Mouse (Mus musculus): Measurements from ENCODE around the gene Arpc4. TPM values are rescaled to one million over a fixed set of nuclear protein-coding genes. Genes with fewer than 3 reads are reported as not detected.

The Arpc4 gene
- polyA plus RNA-seq, 1 experiment from 2014 or later, result 384 TPM

GRCm38 (mm10) chr6:113416416-113416815, 38.5 kb downstream of the Arpc4 start:
- Histone ChIP-seq H3K9me3 (no peaks in the 10 kb centered on the region), H3K27ac (no peak overlapping the region), H3K4me1 (peaks cover 20% of the 10 kb centered on the region), H3K4me2 (replicated peaks) (no peak overlapping the region), H3K36me3 (peaks cover 40% of the 10 kb centered on the region), H3K27me3 (no peaks in the 10 kb centered on the region), H3K4me3 (no peak overlapping the region), H3K9ac (no peak overlapping the region)
- 80% methylated on average over 5 of the region's 5 CpGs for WGBS
- no peak for ATAC-seq (ENCODE audit: low FRiP score, low read depth)

- peak overlapping the region; percentile 94 for H3K4me2 ChIP-seq (replicated peaks)
- 11% methylated on average over 16 of the region's 16 CpGs for WGBS
- peak overlapping the region; percentile 81 for H3K9ac ChIP-seq
- peak overlapping the region; percentile 68 for H3K4me3 ChIP-seq
- no peaks in the 10 kb centered on the region for H3K27me3 ChIP-seq
- peaks cover 20% of the 10 kb centered on the region for H3K4me1 ChIP-seq
- peak; percentile 62 for ATAC-seq (ENCODE audit: low FRiP score, low read depth)
- peak overlapping the region; percentile 69; the same call in 1 of the 2 replicates for H3K27ac ChIP-seq
- no peaks in the 10 kb centered on the region for H3K9me3 ChIP-seq
- peaks cover 34% of the 10 kb centered on the region for H3K36me3 ChIP-seq
Observed at GRCm38 (mm10) chr6:113418441-113419198, 40.7 kb downstream of the Arpc4 start.

GRCm38 (mm10) chr6:113419199-113419587, 41.3 kb downstream of the Arpc4 start, which contains the start of gene Rpusd3:
Gene Rpusd3, minus strand, starts transcription at chr6:113419340.
- Histone ChIP-seq H3K9ac (peak within 1 kb of the TSS; percentile 81), H3K27ac (peak within 1 kb of the TSS; percentile 69; the same call in 1 of the 2 replicates), H3K4me1 (peaks cover 20% of the 10 kb centered on the region), H3K4me3 (peak within 1 kb of the TSS; percentile 68), H3K9me3 (no peaks in the 10 kb centered on the region), H3K4me2 (replicated peaks) (peak within 1 kb of the TSS; percentile 94), H3K36me3 (peaks cover 28% of the 10 kb centered on the region), H3K27me3 (no peaks in the 10 kb centered on the region)
- WGBS, result under 1% methylated on average over 25 of the region's 25 CpGs
- ATAC-seq (ENCODE audit: low FRiP score, low read depth), result peak; percentile 98

- Histone ChIP-seq H3K4me1 (peaks cover 10% of the 10 kb centered on the region), H3K9me3 (peaks cover 4% of the 10 kb centered on the region), H3K9ac (no peak overlapping the region), H3K36me3 (no peaks in the 10 kb centered on the region), H3K4me2 (replicated peaks) (no peak overlapping the region), H3K4me3 (no peak overlapping the region), H3K27ac (no peak overlapping the region), H3K27me3 (no peaks in the 10 kb centered on the region)
- WGBS, result 73% methylated on average over 4 of the region's 4 CpGs
- ATAC-seq (ENCODE audit: low FRiP score, low read depth), result no peak
Observed at GRCm38 (mm10) chr6:113423000-113423399, 45.1 kb downstream of the Arpc4 start.

- H3K4me3 ChIP-seq, result no peak overlapping the region
- H3K27ac ChIP-seq, result no peak overlapping the region
- peaks cover 3% of the 10 kb centered on the region; the same call in 1 of the 2 replicates for H3K4me1 ChIP-seq
- no peak overlapping the region for H3K9ac ChIP-seq
- H3K36me3 ChIP-seq, result no peaks in the 10 kb centered on the region
- peaks cover 4% of the 10 kb centered on the region for H3K9me3 ChIP-seq
- H3K27me3 ChIP-seq, result no peaks in the 10 kb centered on the region
- H3K4me2 ChIP-seq (replicated peaks), result no peak overlapping the region
- no peak for ATAC-seq (ENCODE audit: low FRiP score, low read depth)
- WGBS, result 83% methylated on average over 7 of the region's 7 CpGs
Observed at GRCm38 (mm10) chr6:113424187-113424586, 46.3 kb downstream of the Arpc4 start.

GRCm38 (mm10) chr6:113426696-113427095, 48.8 kb downstream of the Arpc4 start:
- Histone ChIP-seq H3K9me3 (peaks cover 4% of the 10 kb centered on the region), H3K9ac (no peak overlapping the region), H3K4me2 (replicated peaks) (no peak overlapping the region), H3K36me3 (no peaks in the 10 kb centered on the region), H3K27me3 (no peaks in the 10 kb centered on the region), H3K4me3 (no peak overlapping the region), H3K27ac (no peak overlapping the region), H3K4me1 (no peaks in the 10 kb centered on the region)
- ATAC-seq (ENCODE audit: low FRiP score, low read depth), result no peak
- WGBS, result 87% methylated on average over 4 of the region's 4 CpGs

- Histone ChIP-seq H3K4me1 (no peaks in the 10 kb centered on the region), H3K36me3 (no peaks in the 10 kb centered on the region), H3K27ac (no peak overlapping the region), H3K9me3 (peaks cover 4% of the 10 kb centered on the region), H3K27me3 (no peaks in the 10 kb centered on the region), H3K4me2 (replicated peaks) (no peak overlapping the region), H3K4me3 (no peak overlapping the region), H3K9ac (no peak overlapping the region)
- no peak for ATAC-seq (ENCODE audit: low FRiP score, low read depth)
- 63% methylated on average over 3 of the region's 3 CpGs for WGBS
Observed at GRCm38 (mm10) chr6:113427397-113427796, 49.5 kb downstream of the Arpc4 start.

- 91% methylated on average over 16 of the region's 16 CpGs for WGBS
- Histone ChIP-seq H3K4me2 (replicated peaks) (no peak overlapping the region), H3K4me1 (no peaks in the 10 kb centered on the region), H3K36me3 (no peaks in the 10 kb centered on the region), H3K27ac (no peak overlapping the region), H3K9me3 (peaks cover 4% of the 10 kb centered on the region), H3K4me3 (no peak overlapping the region), H3K9ac (no peak overlapping the region), H3K27me3 (no peaks in the 10 kb centered on the region)
- no peak for ATAC-seq (ENCODE audit: low FRiP score, low read depth)
Observed at GRCm38 (mm10) chr6:113428006-113428405, 50.1 kb downstream of the Arpc4 start.

GRCm38 (mm10) chr6:113429965-113430364, 52.0 kb downstream of the Arpc4 start:
- no peak for ATAC-seq (ENCODE audit: low FRiP score, low read depth)
- Histone ChIP-seq H3K27ac (no peak overlapping the region), H3K27me3 (no peaks in the 10 kb centered on the region), H3K4me1 (no peaks in the 10 kb centered on the region), H3K4me3 (no peak overlapping the region), H3K9ac (no peak overlapping the region), H3K4me2 (replicated peaks) (no peak overlapping the region), H3K9me3 (peaks cover 4% of the 10 kb centered on the region), H3K36me3 (no peaks in the 10 kb centered on the region)
- WGBS, result 76% methylated on average over 3 of the region's 3 CpGs

- H3K4me3 ChIP-seq, result no peak overlapping the region
Observed at GRCm38 (mm10) chr6:113430846-113431245, 52.9 kb downstream of the Arpc4 start.

GRCm38 (mm10) chr6:113431801-113432200, 53.9 kb downstream of the Arpc4 start:
- no peak for ATAC-seq (ENCODE audit: low FRiP score, low read depth)
- Histone ChIP-seq H3K4me1 (no peaks in the 10 kb centered on the region), H3K9ac (no peak overlapping the region), H3K27ac (no peak overlapping the region), H3K9me3 (peaks cover 4% of the 10 kb centered on the region), H3K36me3 (no peaks in the 10 kb centered on the region), H3K4me3 (no peak overlapping the region), H3K27me3 (no peaks in the 10 kb centered on the region), H3K4me2 (replicated peaks) (no peak overlapping the region)
- WGBS, result 51% methylated on average over 3 of the region's 3 CpGs

More at GRCm38 (mm10) chr6:113430846-113431245, 52.9 kb downstream of the Arpc4 start:
- H3K36me3 ChIP-seq, result no peaks in the 10 kb centered on the region
- no peaks in the 10 kb centered on the region for H3K27me3 ChIP-seq
- H3K9ac ChIP-seq, result no peak overlapping the region
- no peak overlapping the region for H3K27ac ChIP-seq
- peaks cover 4% of the 10 kb centered on the region for H3K9me3 ChIP-seq
- WGBS, result 58% methylated on average over 3 of the region's 3 CpGs
- no peak for ATAC-seq (ENCODE audit: low FRiP score, low read depth)
- H3K4me2 ChIP-seq (replicated peaks), result no peak overlapping the region
- no peaks in the 10 kb centered on the region for H3K4me1 ChIP-seq

- H3K4me1 ChIP-seq, result no peaks in the 10 kb centered on the region
- no peak overlapping the region for H3K4me3 ChIP-seq
- no peaks in the 10 kb centered on the region for H3K9me3 ChIP-seq
- H3K27ac ChIP-seq, result no peak overlapping the region
- 76% methylated on average over 3 of the region's 3 CpGs for WGBS
- no peak for ATAC-seq (ENCODE audit: low FRiP score, low read depth)
- no peaks in the 10 kb centered on the region for H3K36me3 ChIP-seq
- H3K9ac ChIP-seq, result no peak overlapping the region
- no peak overlapping the region for H3K4me2 ChIP-seq (replicated peaks)
- no peaks in the 10 kb centered on the region for H3K27me3 ChIP-seq
Observed at GRCm38 (mm10) chr6:113433661-113434060, 55.7 kb downstream of the Arpc4 start.

GRCm38 (mm10) chr6:113434691-113435090, 56.8 kb downstream of the Arpc4 start:
- WGBS, result 72% methylated on average over 7 of the region's 7 CpGs
- no peak overlapping the region for H3K4me2 ChIP-seq (replicated peaks)
- no peaks in the 10 kb centered on the region for H3K36me3 ChIP-seq
- H3K4me1 ChIP-seq, result no peaks in the 10 kb centered on the region
- H3K4me3 ChIP-seq, result no peak overlapping the region
- no peak overlapping the region for H3K27ac ChIP-seq
- no peak overlapping the region for H3K9ac ChIP-seq
- no peaks in the 10 kb centered on the region for H3K9me3 ChIP-seq
- ATAC-seq (ENCODE audit: low FRiP score, low read depth), result no peak
- H3K27me3 ChIP-seq, result no peaks in the 10 kb centered on the region

Data from limb, embryonic 13.5 days (tissue).